Mouse (Mus musculus): Measurements from ENCODE around the gene Cttnbp2nl. TPM values are rescaled to one million over a fixed set of nuclear protein-coding genes. Genes with fewer than 3 reads are reported as not detected.

Gene Cttnbp2nl
- total and polyA plus RNA-seq, 3 experiments: 0.02 to 0.11 TPM; not detected in 1

- ATAC-seq (ENCODE audit: extremely low read depth, insufficient number of reproducible peaks, low FRiP score, poor library complexity, severe bottlenecking) (no peak), DNase-seq (ENCODE audit: low spot score) (no peak)
- H3K9me3 ChIP-seq (replicated peaks): no peaks in the 10 kb centered on the region
- H3K36me3 ChIP-seq (replicated peaks): no peaks in the 10 kb centered on the region
- H3K4me3 ChIP-seq (ENCODE audit: low read depth, low read length): no peak overlapping the region
- no peaks in the 10 kb centered on the region for H3K4me1 ChIP-seq (ENCODE audit: insufficient read depth, low read depth, low read length)
- TF ChIP-seq TAL1 (conservative IDR thresholded peaks at IDR 0.05; ENCODE audit: low read depth, low read length): no peak
- TF ChIP-seq CTCF (IDR thresholded peaks at IDR 0.05; ENCODE audit: low read depth, low read length): no peak
- TF ChIP-seq GATA2 (IDR thresholded peaks at IDR 0.05; ENCODE audit: borderline replicate concordance, low read depth, low read length): no peak
- TF ChIP-seq POLR2AphosphoS5 (IDR thresholded peaks at IDR 0.05; ENCODE audit: insufficient replicate concordance, low read depth, low read length): no peak
- no peak for TF ChIP-seq GATA1 (IDR thresholded peaks at IDR 0.05; ENCODE audit: borderline replicate concordance, low read length)
- H3K27me3 ChIP-seq (ENCODE audit: insufficient read depth, low read length): peaks cover 3% of the 10 kb centered on the region; the same call in 1 of the 2 replicates
Observed at GRCm38 (mm10) chr3:105014908-105015307, 38.0 kb downstream of the Cttnbp2nl start.

DNA sequence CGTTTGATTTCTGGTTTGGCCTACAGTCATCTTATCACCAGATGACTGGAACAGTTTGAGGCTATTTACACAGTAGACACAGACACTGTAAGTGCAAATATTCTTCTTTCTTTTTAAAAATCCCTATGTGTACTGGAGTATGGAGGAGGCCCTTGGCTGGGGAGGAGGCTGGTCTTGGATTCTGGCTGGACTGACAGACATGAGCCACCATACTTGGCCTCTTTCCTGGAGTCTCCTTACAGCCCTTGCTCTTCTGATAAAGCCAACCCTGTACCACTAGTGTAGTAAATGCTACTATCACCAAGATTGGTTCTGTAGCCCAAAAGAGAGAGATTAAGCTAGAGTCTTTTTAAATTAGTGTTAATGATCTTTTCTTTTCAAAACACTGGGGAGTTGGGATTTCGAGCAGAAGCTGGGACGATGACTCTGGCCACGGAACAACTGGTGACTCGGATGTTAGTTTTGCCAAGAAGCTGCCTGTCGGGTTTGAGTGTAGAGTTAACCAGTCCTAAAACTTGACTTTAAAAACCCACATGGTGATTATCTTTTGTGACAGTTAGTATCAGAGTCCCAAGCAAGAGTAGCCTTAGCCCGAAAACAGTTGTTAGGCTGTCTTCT lies 40.1 kb downstream of the Cttnbp2nl start:
- ATAC-seq (ENCODE audit: extremely low read depth, insufficient number of reproducible peaks, low FRiP score, poor library complexity, severe bottlenecking) (no peak), DNase-seq (ENCODE audit: low spot score) (no peak)
- TF ChIP-seq POLR2AphosphoS5 (IDR thresholded peaks at IDR 0.05; ENCODE audit: insufficient replicate concordance, low read depth, low read length): no peak
- no peak for TF ChIP-seq CTCF (IDR thresholded peaks at IDR 0.05; ENCODE audit: low read depth, low read length)
- TF ChIP-seq GATA2 (IDR thresholded peaks at IDR 0.05; ENCODE audit: borderline replicate concordance, low read depth, low read length): no peak
- no peak for TF ChIP-seq TAL1 (conservative IDR thresholded peaks at IDR 0.05; ENCODE audit: low read depth, low read length)
- no peak for TF ChIP-seq GATA1 (IDR thresholded peaks at IDR 0.05; ENCODE audit: borderline replicate concordance, low read length)
- Histone ChIP-seq H3K4me1 (ENCODE audit: insufficient read depth, low read depth, low read length) (no peaks in the 10 kb centered on the region), H3K4me3 (ENCODE audit: low read depth, low read length) (no peak overlapping the region), H3K27me3 (ENCODE audit: insufficient read depth, low read length) (peaks cover 3% of the 10 kb centered on the region; the same call in 1 of the 2 replicates), H3K9me3 (replicated peaks) (no peaks in the 10 kb centered on the region), H3K36me3 (replicated peaks) (no peaks in the 10 kb centered on the region)

DNA sequence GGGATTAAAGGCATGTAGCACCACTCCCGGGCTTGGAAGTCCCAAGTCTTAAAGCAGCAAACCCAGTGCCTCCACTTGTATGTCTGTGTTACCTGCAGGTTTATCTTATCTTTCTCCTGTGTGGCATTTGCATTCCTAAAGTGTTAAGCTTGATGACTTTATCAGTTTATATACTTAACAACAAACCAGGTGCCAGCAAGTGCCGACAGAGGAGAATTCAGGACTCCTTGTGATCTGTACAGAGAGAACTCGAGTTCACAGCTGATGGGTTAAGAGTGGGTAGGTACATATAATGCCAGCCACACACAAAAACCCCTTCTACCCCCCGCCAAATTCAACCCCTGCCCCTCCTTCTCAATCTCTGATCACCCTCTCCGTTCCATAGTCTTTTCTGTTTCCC lies 41.1 kb downstream of the Cttnbp2nl start:
- Histone ChIP-seq H3K36me3 (replicated peaks) (no peaks in the 10 kb centered on the region), H3K9me3 (replicated peaks) (no peaks in the 10 kb centered on the region), H3K4me1 (ENCODE audit: insufficient read depth, low read depth, low read length) (no peaks in the 10 kb centered on the region), H3K27me3 (ENCODE audit: insufficient read depth, low read length) (peaks cover 3% of the 10 kb centered on the region; the same call in 1 of the 2 replicates), H3K4me3 (ENCODE audit: low read depth, low read length) (no peak overlapping the region)
- ATAC-seq (ENCODE audit: extremely low read depth, insufficient number of reproducible peaks, low FRiP score, poor library complexity, severe bottlenecking) (no peak), DNase-seq (ENCODE audit: low spot score) (no peak)
- TF ChIP-seq GATA1 (IDR thresholded peaks at IDR 0.05; ENCODE audit: borderline replicate concordance, low read length) (no peak), TAL1 (conservative IDR thresholded peaks at IDR 0.05; ENCODE audit: low read depth, low read length) (no peak), CTCF (IDR thresholded peaks at IDR 0.05; ENCODE audit: low read depth, low read length) (no peak), POLR2AphosphoS5 (IDR thresholded peaks at IDR 0.05; ENCODE audit: insufficient replicate concordance, low read depth, low read length) (no peak), GATA2 (IDR thresholded peaks at IDR 0.05; ENCODE audit: borderline replicate concordance, low read depth, low read length) (no peak)

DNA sequence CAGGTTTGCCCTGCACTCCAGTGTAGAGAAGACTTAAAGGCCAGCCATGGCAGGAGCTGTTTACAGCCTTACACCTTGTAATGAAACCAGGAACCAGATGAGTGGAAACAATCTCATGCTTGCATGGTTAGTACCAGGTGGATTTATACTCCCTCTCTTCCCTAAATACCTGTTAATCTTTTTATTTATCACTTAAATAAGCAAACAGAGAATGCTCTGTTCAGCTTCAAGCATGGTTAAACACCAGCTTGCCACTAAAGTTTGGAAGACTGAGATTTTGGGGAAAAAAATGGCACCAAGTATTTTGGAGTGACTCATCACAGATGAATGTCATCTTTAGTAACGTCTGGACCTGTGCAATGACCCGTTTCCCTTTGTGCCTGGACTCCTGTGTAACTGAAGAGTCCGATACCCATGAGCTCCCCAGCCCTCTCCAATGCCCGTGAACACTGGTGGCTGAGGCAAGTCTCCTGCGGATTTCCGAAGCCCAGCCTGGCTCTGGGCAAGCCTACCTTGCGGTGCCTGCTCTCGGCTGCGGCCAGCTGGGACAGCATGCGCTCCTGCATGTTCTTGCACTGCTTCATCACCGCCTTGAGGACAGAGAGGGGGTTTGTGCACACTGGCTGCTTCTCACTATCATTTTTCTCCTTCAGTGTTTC lies 42.1 kb downstream of the Cttnbp2nl start:
- Histone ChIP-seq H3K4me1 (ENCODE audit: insufficient read depth, low read depth, low read length) (no peaks in the 10 kb centered on the region), H3K9me3 (replicated peaks) (no peaks in the 10 kb centered on the region), H3K27me3 (ENCODE audit: insufficient read depth, low read length) (peaks cover 3% of the 10 kb centered on the region; the same call in 1 of the 2 replicates), H3K36me3 (replicated peaks) (no peaks in the 10 kb centered on the region), H3K4me3 (ENCODE audit: low read depth, low read length) (no peak overlapping the region)
- ATAC-seq (ENCODE audit: extremely low read depth, insufficient number of reproducible peaks, low FRiP score, poor library complexity, severe bottlenecking) (no peak), DNase-seq (ENCODE audit: low spot score) (no peak)
- no peak for TF ChIP-seq GATA1 (IDR thresholded peaks at IDR 0.05; ENCODE audit: borderline replicate concordance, low read length)
- TF ChIP-seq GATA2 (IDR thresholded peaks at IDR 0.05; ENCODE audit: borderline replicate concordance, low read depth, low read length): no peak
- no peak for TF ChIP-seq CTCF (IDR thresholded peaks at IDR 0.05; ENCODE audit: low read depth, low read length)
- TF ChIP-seq POLR2AphosphoS5 (IDR thresholded peaks at IDR 0.05; ENCODE audit: insufficient replicate concordance, low read depth, low read length): no peak
- TF ChIP-seq TAL1 (conservative IDR thresholded peaks at IDR 0.05; ENCODE audit: low read depth, low read length): no peak

- ATAC-seq (ENCODE audit: extremely low read depth, insufficient number of reproducible peaks, low FRiP score, poor library complexity, severe bottlenecking) (no peak), DNase-seq (ENCODE audit: low spot score) (no peak)
- Histone ChIP-seq H3K4me3 (ENCODE audit: low read depth, low read length) (no peak overlapping the region), H3K9me3 (replicated peaks) (no peaks in the 10 kb centered on the region), H3K36me3 (replicated peaks) (no peaks in the 10 kb centered on the region), H3K4me1 (ENCODE audit: insufficient read depth, low read depth, low read length) (no peaks in the 10 kb centered on the region), H3K27me3 (ENCODE audit: insufficient read depth, low read length) (peaks cover 11% of the 10 kb centered on the region; the same call in 1 of the 2 replicates)
- TF ChIP-seq TAL1 (conservative IDR thresholded peaks at IDR 0.05; ENCODE audit: low read depth, low read length) (no peak), GATA1 (IDR thresholded peaks at IDR 0.05; ENCODE audit: borderline replicate concordance, low read length) (no peak), GATA2 (IDR thresholded peaks at IDR 0.05; ENCODE audit: borderline replicate concordance, low read depth, low read length) (no peak), POLR2AphosphoS5 (IDR thresholded peaks at IDR 0.05; ENCODE audit: insufficient replicate concordance, low read depth, low read length) (no peak), CTCF (IDR thresholded peaks at IDR 0.05; ENCODE audit: low read depth, low read length) (no peak)
Observed at GRCm38 (mm10) chr3:105008070-105008469, 44.9 kb downstream of the Cttnbp2nl start.

- Histone ChIP-seq H3K27me3 (ENCODE audit: insufficient read depth, low read length) (peaks cover 14% of the 10 kb centered on the region), H3K9me3 (replicated peaks) (no peaks in the 10 kb centered on the region), H3K36me3 (replicated peaks) (no peaks in the 10 kb centered on the region), H3K4me1 (ENCODE audit: insufficient read depth, low read depth, low read length) (no peaks in the 10 kb centered on the region), H3K4me3 (ENCODE audit: low read depth, low read length) (no peak overlapping the region)
- ATAC-seq (ENCODE audit: extremely low read depth, insufficient number of reproducible peaks, low FRiP score, poor library complexity, severe bottlenecking) (no peak), DNase-seq (ENCODE audit: low spot score) (no peak)
- TF ChIP-seq CTCF (IDR thresholded peaks at IDR 0.05; ENCODE audit: low read depth, low read length) (no peak), TAL1 (conservative IDR thresholded peaks at IDR 0.05; ENCODE audit: low read depth, low read length) (no peak), GATA2 (IDR thresholded peaks at IDR 0.05; ENCODE audit: borderline replicate concordance, low read depth, low read length) (no peak), GATA1 (IDR thresholded peaks at IDR 0.05; ENCODE audit: borderline replicate concordance, low read length) (no peak), POLR2AphosphoS5 (IDR thresholded peaks at IDR 0.05; ENCODE audit: insufficient replicate concordance, low read depth, low read length) (no peak)
Observed at GRCm38 (mm10) chr3:105006101-105006500, 46.8 kb downstream of the Cttnbp2nl start.
